Mouse (Mus musculus) olfactory bulb, adult 2 months (tissue): ENCODE measurements around the gene Pla1a. TPM values are rescaled to one million over a fixed set of nuclear protein-coding genes. Genes with fewer than 3 reads are reported as not detected.

ENCODE experiments used
- H3K27ac ChIP-seq: fragments of 200-500 bp; 2 replicates; pipeline ENCODE4 v1.5.1; 2012; ENCODE audit warnings: low read depth, low read length; ENCODE audit not compliant: insufficient read depth
- H3K4me1 ChIP-seq: fragments of 200-500 bp; 2 replicates; pipeline ENCODE4 v1.6.1; 2012; ENCODE audit warnings: low read length; ENCODE audit not compliant: control insufficient read depth, insufficient read depth
- H3K4me3 ChIP-seq: fragments of 200-500 bp; 2 replicates; pipeline ENCODE4 v1.5.1; 2012; ENCODE audit warnings: mild to moderate bottlenecking, low read depth, low read length, moderate library complexity; ENCODE audit not compliant: insufficient read depth
- CTCF ChIP-seq: fragments of 200-500 bp; IDR thresholded peaks from 2 replicates; pipeline ENCODE4 v1.5.1; 2012; ENCODE audit warnings: low read depth, mild to moderate bottlenecking, low read length, moderate library complexity; ENCODE audit not compliant: insufficient read depth
- POLR2A ChIP-seq: fragments of 200-500 bp; IDR thresholded peaks from 2 replicates; pipeline ENCODE4 v1.6.1; 2012; ENCODE audit warnings: mild to moderate bottlenecking, low read depth, low read length, moderate library complexity; ENCODE audit not compliant: insufficient read depth
- WGBS: fragments of 180-500 bp; shearing (Covaris S2); methylation state at CpG from one replicate; pipeline ENCODE4 v1.1.7; 2018; 5-methylcytosine and 5-hydroxymethylcytosine counted together
- polyA plus RNA-seq: library from polyadenylated mRNA; stranded (reverse); fragments of >200 nt; gene quantifications from 2 replicates; pipeline ENCODE4 v1.2.4, GENCODE M21; 2012; ENCODE audit warnings: low replicate concordance; ENCODE audit not compliant: missing spikeins, insufficient read depth, insufficient read length

Gene Pla1a
- polyA plus RNA-seq, 1 experiment = not detected

- no peak overlapping the region for H3K27ac ChIP-seq
- TF ChIP-seq POLR2A (no peak), CTCF (no peak)
- H3K4me3 ChIP-seq = no peak overlapping the region
- WGBS = 30% methylated on average over 13 of the region's 13 CpGs
- peaks cover 22% of the 10 kb centered on the region for H3K4me1 ChIP-seq
Measured at GRCm38 (mm10) chr16:38396155-38396554, 36.8 kb downstream of the Pla1a start.

GRCm38 (mm10) chr16:38395060-38395730, 37.8 kb downstream of the Pla1a start:
- peaks cover 22% of the 10 kb centered on the region for H3K4me1 ChIP-seq
- WGBS = 77% methylated on average over 6 of the region's 6 CpGs
- TF ChIP-seq CTCF (no peak), POLR2A (no peak)
- H3K4me3 ChIP-seq = no peak overlapping the region
- H3K27ac ChIP-seq = no peak overlapping the region

DNA sequence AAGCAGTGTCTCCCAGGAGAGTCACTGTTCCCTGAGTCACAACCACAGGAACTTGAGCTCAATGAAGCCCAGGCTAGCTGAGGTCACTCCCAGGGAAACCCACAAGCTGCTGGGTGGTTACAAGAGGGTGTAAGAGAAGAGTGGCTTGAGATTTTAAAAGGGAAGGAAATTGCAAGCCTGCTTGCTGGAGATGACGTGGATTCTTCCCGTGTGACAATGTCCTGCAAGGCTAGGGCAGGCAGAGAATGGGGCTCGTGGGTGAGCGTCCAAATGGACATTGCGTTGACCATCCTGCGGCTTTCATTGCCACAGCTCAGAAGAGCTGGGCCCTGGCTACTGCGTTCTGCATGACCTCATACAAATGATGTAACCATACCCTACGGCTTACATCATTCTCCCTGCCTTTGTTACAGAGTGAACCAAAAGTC, 38.7 kb downstream of the Pla1a start:
- Histone ChIP-seq H3K4me3 (no peak overlapping the region), H3K4me1 (peaks cover 15% of the 10 kb centered on the region), H3K27ac (no peak overlapping the region)
- TF ChIP-seq CTCF (no peak), POLR2A (no peak)
- 84% methylated on average over 8 of the region's 8 CpGs for WGBS

GRCm38 (mm10) chr16:38392126-38392894, 40.6 kb downstream of the Pla1a start:
- WGBS = 77% methylated on average over 23 of the region's 23 CpGs
- Histone ChIP-seq H3K4me3 (no peak overlapping the region), H3K27ac (0 out of 2 replicates have a peak overlapping the region, but pooled peaks have one; percentile 25), H3K4me1 (peaks cover 13% of the 10 kb centered on the region)
- no peak for TF ChIP-seq CTCF
- TF ChIP-seq POLR2A = no peak

DNA sequence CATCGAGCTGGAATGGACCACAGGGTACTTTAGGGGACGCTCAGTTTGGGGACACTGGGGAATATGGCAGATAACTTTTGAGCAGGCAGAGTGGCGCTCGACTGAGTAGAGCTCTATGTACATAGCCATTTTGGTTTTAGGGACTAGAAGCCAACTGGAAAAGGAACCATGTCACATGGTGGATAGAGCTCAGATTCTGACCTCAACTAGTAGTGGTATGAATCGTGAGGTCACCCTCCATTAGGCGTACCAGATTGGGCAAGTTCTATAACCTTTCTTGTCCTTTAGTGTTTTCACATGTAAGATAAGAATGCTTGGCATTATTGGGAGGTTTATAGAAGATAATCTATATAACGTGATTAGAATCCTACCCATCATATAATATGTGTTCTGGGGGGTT, 42.6 kb downstream of the Pla1a start:
- Histone ChIP-seq H3K4me1 (peaks cover 10% of the 10 kb centered on the region), H3K4me3 (no peak overlapping the region)
- WGBS = 92% methylated on average over 7 of the region's 7 CpGs

GRCm38 (mm10) chr16:38389284-38389893, 43.6 kb downstream of the Pla1a start:
- TF ChIP-seq POLR2A (no peak), CTCF (no peak)
- Histone ChIP-seq H3K4me3 (no peak overlapping the region), H3K4me1 (peaks cover 10% of the 10 kb centered on the region), H3K27ac (no peak overlapping the region)
- 62% methylated on average over 8 of the region's 8 CpGs for WGBS

More for the DNA sequence above, 42.6 kb downstream of the Pla1a start:
- no peak for TF ChIP-seq POLR2A
- no peak for TF ChIP-seq CTCF
- H3K27ac ChIP-seq = no peak overlapping the region

DNA sequence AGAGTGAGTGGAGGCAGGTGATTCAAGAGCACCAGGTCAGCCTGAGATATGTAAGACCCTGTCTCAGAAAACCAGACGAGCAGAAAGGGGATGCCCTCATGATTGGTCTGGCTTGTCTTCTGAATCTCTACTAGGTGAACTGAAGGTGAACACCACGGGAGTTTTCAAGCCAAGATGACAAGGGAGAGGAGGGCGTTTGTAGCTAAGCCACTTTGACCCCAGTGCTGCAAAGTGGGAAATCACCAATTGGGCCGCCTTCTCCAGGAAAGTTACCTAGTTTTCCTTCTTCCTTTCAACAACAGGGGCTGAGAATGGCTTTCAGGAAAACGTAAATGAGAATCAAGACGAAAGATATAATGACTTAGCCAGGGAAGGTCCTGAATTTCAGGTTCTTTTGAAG, 44.2 kb downstream of the Pla1a start:
- TF ChIP-seq CTCF (no peak), POLR2A (no peak)

GRCm38 (mm10) chr16:38387389-38387788, 45.6 kb downstream of the Pla1a start:
- TF ChIP-seq CTCF (no peak), POLR2A (no peak)
- Histone ChIP-seq H3K4me3 (no peak overlapping the region), H3K4me1 (peaks cover 6% of the 10 kb centered on the region), H3K27ac (no peak overlapping the region)
- 94% methylated on average over 6 of the region's 6 CpGs for WGBS

More for the DNA sequence above, 44.2 kb downstream of the Pla1a start:
- WGBS = 83% methylated on average over 6 of the region's 6 CpGs
- no peak overlapping the region for H3K4me3 ChIP-seq
- no peak overlapping the region for H3K27ac ChIP-seq
- peaks cover 10% of the 10 kb centered on the region for H3K4me1 ChIP-seq

- 93% methylated on average over 4 of the region's 4 CpGs for WGBS
Measured at GRCm38 (mm10) chr16:38385700-38386099, 47.2 kb downstream of the Pla1a start.

More at GRCm38 (mm10) chr16:38385700-38386099, 47.2 kb downstream of the Pla1a start:
- Histone ChIP-seq H3K4me1 (peaks cover 3% of the 10 kb centered on the region; the same call in 1 of the 2 replicates), H3K27ac (no peak overlapping the region), H3K4me3 (no peak overlapping the region)
- no peak for TF ChIP-seq CTCF
